Mouse (Mus musculus): Measurements from ENCODE around the gene Adprhl1. TPM values are rescaled to one million over a fixed set of nuclear protein-coding genes. Genes with fewer than 3 reads are reported as not detected.

Gene Adprhl1
- total RNA-seq, 2 experiments from 2014 or later, result 2.2 to 3.1 TPM

- no peak for DNase-seq (ENCODE audit: low spot score in 2 of 2)
These were observed 54.4 kb downstream of the Adprhl1 start for GRCm38 (mm10) chr8:13199385-13200061.

GRCm38 (mm10) chr8:13197493-13197892, 56.5 kb downstream of the Adprhl1 start:
- no peak for DNase-seq (ENCODE audit: low spot score in 2 of 2)

- DNase-seq (ENCODE audit: low spot score in 2 of 2), result peak in 1 of 2 experiments; percentile 35
These were observed 59.1 kb downstream of the Adprhl1 start for GRCm38 (mm10) chr8:13194818-13195217.

- no peak for DNase-seq (ENCODE audit: low spot score in 2 of 2)
These were observed 63.7 kb downstream of the Adprhl1 start for GRCm38 (mm10) chr8:13190235-13190634.

- no peak for DNase-seq (ENCODE audit: low spot score in 2 of 2)
These were observed 65.1 kb downstream of the Adprhl1 start for GRCm38 (mm10) chr8:13188857-13189256.

GRCm38 (mm10) chr8:13188052-13188555, 65.9 kb downstream of the Adprhl1 start:
- DNase-seq (ENCODE audit: low spot score in 2 of 2), result no peak

GRCm38 (mm10) chr8:13187638-13188037, 66.3 kb downstream of the Adprhl1 start:
- no peak for DNase-seq (ENCODE audit: low spot score in 2 of 2)

- no peak for DNase-seq (ENCODE audit: low spot score in 2 of 2)
These were observed 66.7 kb downstream of the Adprhl1 start for GRCm38 (mm10) chr8:13187229-13187628.

- DNase-seq (ENCODE audit: low spot score in 2 of 2), result no peak
These were observed 67.1 kb downstream of the Adprhl1 start for GRCm38 (mm10) chr8:13186819-13187218.

- DNase-seq (ENCODE audit: low spot score in 2 of 2), result no peak
These were observed 72.3 kb downstream of the Adprhl1 start for GRCm38 (mm10) chr8:13181691-13181976.

- DNase-seq (ENCODE audit: low spot score in 2 of 2), result no peak
These were observed 72.9 kb downstream of the Adprhl1 start for GRCm38 (mm10) chr8:13180911-13181690.

GRCm38 (mm10) chr8:13180408-13180807, 73.6 kb downstream of the Adprhl1 start:
- no peak for DNase-seq (ENCODE audit: low spot score in 2 of 2)

GRCm38 (mm10) chr8:13179948-13180347, 74.0 kb downstream of the Adprhl1 start:
- DNase-seq (ENCODE audit: low spot score in 2 of 2), result peak in 1 of 2 experiments; percentile 26

GRCm38 (mm10) chr8:13179482-13179881, 74.5 kb downstream of the Adprhl1 start:
- no peak for DNase-seq (ENCODE audit: low spot score in 2 of 2)

- DNase-seq (ENCODE audit: low spot score in 2 of 2), result no peak
These were observed 75.8 kb downstream of the Adprhl1 start for GRCm38 (mm10) chr8:13178137-13178536.

- DNase-seq (ENCODE audit: low spot score in 2 of 2), result no peak
These were observed 76.6 kb downstream of the Adprhl1 start for GRCm38 (mm10) chr8:13177173-13177852.

GRCm38 (mm10) chr8:13175650-13176049, 78.3 kb downstream of the Adprhl1 start:
- DNase-seq (ENCODE audit: low spot score in 2 of 2), result no peak

- no peak for DNase-seq (ENCODE audit: low spot score in 2 of 2)
These were observed 79.2 kb downstream of the Adprhl1 start for GRCm38 (mm10) chr8:13174811-13175210.

- DNase-seq (ENCODE audit: low spot score in 2 of 2), result no peak
These were observed 79.7 kb downstream of the Adprhl1 start for GRCm38 (mm10) chr8:13174305-13174704.
